Mouse (Mus musculus): ENCODE measurements around the gene Fer1l4. TPM values are rescaled to one million over a fixed set of nuclear protein-coding genes. Genes with fewer than 3 reads are reported as not detected.

Gene Fer1l4
- polyA plus RNA-seq, 1 experiment, result not detected

DNA sequence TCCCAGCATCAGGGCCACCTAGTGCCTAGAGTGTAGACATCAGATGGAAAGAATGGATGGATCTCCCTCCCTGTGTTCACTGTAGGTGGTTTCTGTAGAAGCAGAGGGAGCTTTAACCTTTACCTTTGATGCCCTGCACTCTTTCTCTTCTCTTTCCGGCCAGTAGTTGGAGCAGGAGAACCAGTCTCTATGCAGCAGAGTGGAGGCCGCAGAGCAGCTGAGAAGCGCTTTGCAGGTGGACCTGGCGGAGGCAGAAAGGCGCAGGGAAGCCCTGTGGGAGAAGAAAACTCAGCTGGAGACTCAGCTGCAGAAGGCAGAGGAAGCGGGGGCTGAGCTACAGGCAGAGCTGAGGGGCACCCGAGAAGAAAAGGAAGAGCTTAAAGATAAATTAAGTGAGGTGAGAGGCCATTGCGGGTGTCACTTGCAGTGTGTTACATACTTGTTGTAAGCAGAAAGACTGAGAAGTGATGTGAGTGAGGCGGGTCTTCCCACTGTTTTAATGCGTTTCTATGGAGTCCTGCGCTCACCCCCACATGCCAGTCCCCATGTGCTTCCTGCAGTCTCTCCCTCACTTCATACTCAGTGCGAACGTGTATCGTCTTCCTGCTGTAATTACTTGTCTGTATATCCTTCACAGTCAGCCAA lies 78.5 kb downstream of the Fer1l4 start:
- TF ChIP-seq POLR2A (IDR thresholded peaks at IDR 0.05; ENCODE audit: low read depth, low read length) (no peak), CTCF (IDR thresholded peaks at IDR 0.05; ENCODE audit: borderline replicate concordance, insufficient read depth, low read length) (no peak)
- peaks cover 4% of the 10 kb centered on the region; the same call in 1 of the 2 replicates for H3K4me1 ChIP-seq (ENCODE audit: control insufficient read depth, insufficient read depth, low read length)
- no peak overlapping the region for H3K27ac ChIP-seq (ENCODE audit: insufficient read depth, low read length)
- H3K4me3 ChIP-seq (ENCODE audit: insufficient read depth, low read length), result no peak overlapping the region

DNA sequence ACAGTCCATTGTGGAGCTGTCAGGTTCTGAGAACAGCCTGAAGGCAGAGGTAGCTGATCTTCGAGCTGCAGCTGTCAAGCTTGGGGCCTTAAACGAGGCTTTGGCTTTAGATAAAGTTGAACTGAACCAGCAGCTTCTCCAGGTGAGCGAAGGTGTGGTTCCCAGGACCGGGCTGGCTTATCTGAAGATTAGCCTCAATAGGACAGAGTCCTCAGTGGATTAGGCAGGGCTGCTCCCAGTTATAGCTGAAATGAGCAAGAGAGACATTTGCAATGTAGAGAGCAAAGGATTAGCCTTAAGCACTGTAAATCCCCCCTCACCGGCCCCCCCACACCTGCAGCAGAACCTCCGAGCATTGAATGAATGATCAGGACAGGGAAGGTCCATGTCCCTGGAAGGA lies 79.4 kb downstream of the Fer1l4 start:
- no peaks in the 10 kb centered on the region for H3K4me1 ChIP-seq (ENCODE audit: control insufficient read depth, insufficient read depth, low read length)
- H3K27ac ChIP-seq (ENCODE audit: insufficient read depth, low read length), result no peak overlapping the region
- TF ChIP-seq CTCF (IDR thresholded peaks at IDR 0.05; ENCODE audit: borderline replicate concordance, insufficient read depth, low read length) (no peak), POLR2A (IDR thresholded peaks at IDR 0.05; ENCODE audit: low read depth, low read length) (no peak)
- no peak overlapping the region for H3K4me3 ChIP-seq (ENCODE audit: insufficient read depth, low read length)

Other genes with a start within 250 kb of the Fer1l4 start
- 35.2 and 46.7 TPM in 2 replicates for gene BC029722, start 233.5 kb downstream of the Fer1l4 start, polyA plus RNA-seq (2011; ENCODE audit: insufficient read length, low read depth, missing spikeins)
- 131 and 133 TPM in 2 replicates for gene Eif6, start 226.0 kb downstream of the Fer1l4 start, polyA plus RNA-seq (2011; ENCODE audit: insufficient read length, low read depth, missing spikeins)
- not detected in 2 replicates for gene Fam83c, start 218.1 kb downstream of the Fer1l4 start, polyA plus RNA-seq (2011; ENCODE audit: insufficient read length, low read depth, missing spikeins)
- gene Uqcc1, start 122.6 kb downstream of the Fer1l4 start, polyA plus RNA-seq (2011; ENCODE audit: insufficient read length, low read depth, missing spikeins), result 37.8 and 39.5 TPM in 2 replicates
- not detected in 2 replicates for gene Gm15557, start 112.2 kb downstream of the Fer1l4 start, polyA plus RNA-seq (2011; ENCODE audit: insufficient read length, low read depth, missing spikeins)
- 0.92 and 1.3 TPM in 2 replicates for gene Gdf5, start 107.6 kb downstream of the Fer1l4 start, polyA plus RNA-seq (2011; ENCODE audit: insufficient read length, low read depth, missing spikeins)
- 19.3 and 28.4 TPM in 2 replicates for gene Cep250, start 96.5 kb downstream of the Fer1l4 start, polyA plus RNA-seq (2011; ENCODE audit: insufficient read length, low read depth, missing spikeins)
- 1.3 and 2.0 TPM in 2 replicates for gene 6430550D23Rik, start 45.0 kb downstream of the Fer1l4 start, polyA plus RNA-seq (2011; ENCODE audit: insufficient read length, low read depth, missing spikeins)
- gene Ergic3, start 44.9 kb downstream of the Fer1l4 start, polyA plus RNA-seq (2011; ENCODE audit: insufficient read length, low read depth, missing spikeins), result 144 and 161 TPM in 2 replicates
- gene Spag4, start 12.2 kb upstream of the Fer1l4 start, polyA plus RNA-seq (2011; ENCODE audit: insufficient read length, low read depth, missing spikeins), result 1.5 and 3.9 TPM in 2 replicates
- gene Cpne1, start 59.0 kb upstream of the Fer1l4 start, polyA plus RNA-seq (2011; ENCODE audit: insufficient read length, low read depth, missing spikeins), result 59.3 and 67.9 TPM in 2 replicates
- gene Rbm12, start 59.0 kb upstream of the Fer1l4 start, polyA plus RNA-seq (2011; ENCODE audit: insufficient read length, low read depth, missing spikeins), result 24.8 and 27.4 TPM in 2 replicates
- gene Gm28036, start 74.1 kb upstream of the Fer1l4 start, polyA plus RNA-seq (2011; ENCODE audit: insufficient read length, low read depth, missing spikeins), result 29.0 and 29.7 TPM in 2 replicates
- gene Romo1, start 91.1 kb upstream of the Fer1l4 start, polyA plus RNA-seq (2011; ENCODE audit: insufficient read length, low read depth, missing spikeins), result 185 TPM in 2 replicates
- 30.2 and 37.7 TPM in 2 replicates for gene Nfs1, start 91.2 kb upstream of the Fer1l4 start, polyA plus RNA-seq (2011; ENCODE audit: insufficient read length, low read depth, missing spikeins)
- 391 and 520 TPM in 2 replicates for gene Rbm39, start 127.3 kb upstream of the Fer1l4 start, polyA plus RNA-seq (2011; ENCODE audit: insufficient read length, low read depth, missing spikeins)
- gene Phf20, start 143.5 kb upstream of the Fer1l4 start, polyA plus RNA-seq (2011; ENCODE audit: insufficient read length, low read depth, missing spikeins), result 32.3 and 39.4 TPM in 2 replicates